Mouse (Mus musculus) lung, embryonic 14.5 days (tissue): ENCODE measurements around the gene Stk19. TPM values are rescaled to one million over a fixed set of nuclear protein-coding genes. Genes with fewer than 3 reads are reported as not detected.
"Not testable (repeated sequence)": the region's sequence is repeated elsewhere in the genome, so short reads cannot be mapped to it uniquely, and the experiment has no call there.

ENCODE experiments used
- ATAC-seq: fragments of 200-750 bp; cut with Nextera tagmentation; 2 replicates; pipeline ENCODE4 v1.8.0; 2017; ENCODE audit warnings: mild to moderate bottlenecking, moderate TSS enrichment, moderate library complexity; ENCODE audit not compliant: insufficient read depth
- DNase-seq: peaks from one replicate; pipeline ENCODE4 v3.0.0-alpha.2; 2015
- H3K27ac ChIP-seq: fragments of 300-500 bp; sonication (generic); 2 replicates; pipeline ENCODE4 v1.5.1; 2014; ENCODE audit warnings: low read depth, mild to moderate bottlenecking, moderate library complexity
- H3K27me3 ChIP-seq: fragments of 300-500 bp; sonication (generic); 2 replicates; pipeline ENCODE4 v1.6.1; 2014; ENCODE audit warnings: low read length, control low read depth; ENCODE audit not compliant: insufficient read depth
- H3K36me3 ChIP-seq: fragments of 300-500 bp; sonication (generic); 2 replicates; pipeline ENCODE4 v1.6.1; 2014; ENCODE audit warnings: control low read depth; ENCODE audit not compliant: insufficient read depth
- H3K4me1 ChIP-seq: fragments of 300-500 bp; sonication (generic); 2 replicates; pipeline ENCODE4 v1.6.1; 2014; ENCODE audit warnings: antibody characterized with exemption, control low read depth; ENCODE audit not compliant: insufficient read depth
- H3K4me2 ChIP-seq: fragments of 300-500 bp; sonication (generic); 2 replicates; pipeline ENCODE4 v1.6.1; 2014; ENCODE audit warnings: mild to moderate bottlenecking
- H3K4me3 ChIP-seq: fragments of 300-500 bp; sonication (generic); 2 replicates; pipeline ENCODE4 v1.5.1; 2014; ENCODE audit warnings: low read depth, low read length
- H3K9ac ChIP-seq: fragments of 300-500 bp; sonication (generic); 2 replicates; pipeline ENCODE4 v1.6.1; 2014
- H3K9me3 ChIP-seq: fragments of 300-500 bp; sonication (generic); 2 replicates; pipeline ENCODE4 v1.6.1; 2016; ENCODE audit warnings: low read depth, low read length, control low read depth
- CTCF ChIP-seq: IDR thresholded peaks from 2 replicates; pipeline ENCODE4 v1.5.1; 2016; ENCODE audit warnings: antibody characterized with exemption, low read depth
- WGBS: fragments of 180-500 bp; shearing (Covaris S2); extraction: QIAGEN DNeasy Blood & Tissue Kit; methylation state at CpG from one replicate; pipeline ENCODE4 v1.1.7; 2014; 5-methylcytosine and 5-hydroxymethylcytosine counted together
- polyA plus RNA-seq: library from polyadenylated mRNA; unstranded; fragments of >200 nt; fragmentation: Nextera tagmentation; extraction: Ambion mirVana; gene quantifications from 2 replicates; pipeline ENCODE4 v1.2.1, GENCODE M21; 2014

Gene Stk19
- polyA plus RNA-seq, 1 experiment from 2014 or later = 25.0 TPM

DNA sequence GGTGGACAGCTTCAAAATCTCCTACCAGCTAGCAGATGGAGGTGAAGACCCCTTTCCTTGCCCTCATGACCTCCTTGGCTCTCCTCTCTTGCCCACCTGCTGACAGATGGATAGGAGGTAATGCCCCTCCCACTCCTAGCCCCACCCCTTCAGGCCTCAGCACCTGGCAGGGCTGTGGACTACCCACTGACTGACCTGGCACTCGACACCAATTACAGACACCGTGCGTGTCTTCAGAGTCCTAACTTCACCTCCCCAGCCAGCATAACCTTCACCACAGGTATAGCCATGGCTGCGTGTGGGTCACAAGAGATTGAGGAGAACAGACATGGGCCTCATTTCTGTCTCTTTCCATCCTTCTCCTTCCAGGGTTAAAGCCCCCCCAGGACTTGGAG, 37.2 kb downstream of the Stk19 start:
- DNase-seq (no peak), ATAC-seq (no peak)
- 85% methylated on average over 4 of the region's 4 CpGs for WGBS
- Histone ChIP-seq H3K4me2 (no peak overlapping the region), H3K27ac (no peak overlapping the region), H3K9ac (no peak overlapping the region), H3K4me3 (no peak overlapping the region), H3K27me3 (no peaks in the 10 kb centered on the region), H3K36me3 (no peaks in the 10 kb centered on the region), H3K9me3 (no peaks in the 10 kb centered on the region), H3K4me1 (no peaks in the 10 kb centered on the region)
- no peak for TF ChIP-seq CTCF

DNA sequence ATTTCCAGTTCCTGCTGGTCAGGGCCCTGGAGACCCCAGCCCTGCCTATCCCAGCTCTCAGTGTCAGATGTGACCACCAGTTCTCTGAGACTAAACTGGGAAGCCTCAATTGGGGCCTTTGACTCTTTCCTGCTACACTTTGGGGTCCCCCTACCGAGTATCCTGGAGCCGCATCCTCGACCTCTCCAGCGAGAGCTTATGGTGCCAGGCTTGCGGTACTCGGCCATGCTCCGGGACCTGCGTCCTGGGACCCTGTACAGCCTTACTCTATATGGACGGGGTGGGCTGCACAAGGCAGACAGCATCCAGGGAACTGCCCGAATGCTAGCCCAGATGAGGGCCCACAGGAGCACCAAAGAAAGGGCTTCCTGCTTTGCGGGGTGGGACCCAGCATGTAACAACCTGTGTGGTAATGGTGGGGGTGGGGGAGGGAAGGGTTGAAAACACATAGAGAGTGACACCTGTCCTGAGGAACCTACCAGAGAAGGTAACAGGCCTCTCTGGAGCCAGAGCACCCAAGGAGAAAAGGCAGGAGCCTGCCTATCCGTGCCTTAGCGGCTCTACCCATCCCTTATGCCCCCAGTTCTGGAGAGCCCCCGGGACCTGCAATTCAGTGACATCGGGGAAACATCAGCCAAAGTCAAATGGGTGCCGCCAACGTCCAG, 37.7 kb downstream of the Stk19 start:
- H3K27ac ChIP-seq = no peak overlapping the region
- no peaks in the 10 kb centered on the region for H3K36me3 ChIP-seq
- DNase-seq = no peak
- WGBS = 90% methylated on average over 14 of the region's 17 CpGs
- TF ChIP-seq CTCF = no peak
- H3K4me3 ChIP-seq = no peak overlapping the region
- no peak overlapping the region for H3K4me2 ChIP-seq
- no peak for ATAC-seq
- no peaks in the 10 kb centered on the region for H3K4me1 ChIP-seq
- no peak overlapping the region for H3K9ac ChIP-seq
- H3K27me3 ChIP-seq = no peaks in the 10 kb centered on the region
- H3K9me3 ChIP-seq = no peaks in the 10 kb centered on the region

DNA sequence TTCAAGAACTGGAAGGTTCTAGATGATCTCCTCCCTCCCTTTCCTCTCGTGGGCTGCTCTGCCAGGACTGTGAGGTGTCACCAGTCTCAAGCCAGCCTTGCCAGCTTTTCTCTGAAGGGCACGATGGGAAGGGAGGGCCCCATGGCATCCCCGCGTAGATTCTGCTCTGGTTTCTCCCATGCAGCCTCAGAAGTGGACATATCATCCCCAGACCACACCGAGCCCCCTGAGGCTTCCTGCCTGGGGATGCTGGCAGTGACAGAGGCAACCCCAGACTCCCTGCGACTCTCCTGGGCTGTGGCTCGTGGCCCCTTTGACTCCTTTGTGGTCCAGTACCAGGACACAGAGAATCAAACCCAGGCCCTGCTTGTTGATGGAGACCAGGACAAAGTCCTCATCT, 38.7 kb downstream of the Stk19 start:
- WGBS = 72% methylated on average over 6 of the region's 7 CpGs
- H3K27me3 ChIP-seq, H3K9me3 ChIP-seq, H3K27ac ChIP-seq, H3K4me2 ChIP-seq, DNase-seq, H3K4me3 ChIP-seq, H3K9ac ChIP-seq, ATAC-seq, H3K36me3 ChIP-seq, H3K4me1 ChIP-seq: not testable (repeated sequence)

DNA sequence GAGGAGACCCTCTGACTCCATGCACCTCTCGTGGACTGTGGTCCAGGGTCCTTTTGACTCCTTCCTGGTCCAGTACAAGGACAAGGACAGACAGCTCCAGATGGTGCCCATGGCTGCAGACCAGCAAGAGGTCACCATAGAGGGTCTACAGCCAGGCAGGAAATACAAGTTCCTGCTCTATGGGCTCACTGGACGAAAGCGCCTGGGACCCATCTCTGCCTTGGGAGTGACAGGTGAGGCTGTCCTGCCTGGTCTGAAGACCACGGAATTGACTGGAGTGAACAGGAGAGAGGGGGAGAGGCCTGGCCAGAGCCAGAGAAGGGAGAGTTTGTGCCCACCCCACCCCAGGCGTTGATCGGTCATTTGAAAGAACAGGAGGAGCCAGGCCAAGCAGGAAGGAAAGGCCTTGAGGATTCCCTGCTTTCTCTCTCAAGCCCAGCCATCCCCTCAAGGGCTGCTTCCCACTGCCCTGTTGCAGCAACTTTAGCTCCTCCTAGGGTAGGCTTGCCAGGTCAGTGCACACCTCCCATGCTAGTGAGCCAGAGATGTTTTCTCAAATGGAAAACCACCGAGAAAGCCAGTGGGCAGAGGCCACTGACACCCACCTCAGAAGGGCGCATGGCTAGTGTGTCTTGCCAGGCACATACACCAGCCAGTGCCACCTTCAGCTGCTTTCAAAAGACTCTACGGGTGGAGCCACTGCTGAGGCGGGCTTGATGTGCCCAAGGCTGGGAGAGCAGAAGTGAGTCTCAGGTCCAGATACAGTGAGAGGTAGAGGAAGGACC, 39.3 kb downstream of the Stk19 start:
- H3K9me3 ChIP-seq, H3K4me1 ChIP-seq, H3K4me3 ChIP-seq, H3K4me2 ChIP-seq, H3K27me3 ChIP-seq, DNase-seq, H3K27ac ChIP-seq, H3K9ac ChIP-seq, ATAC-seq, H3K36me3 ChIP-seq: not testable (repeated sequence)
- 81% methylated on average over 10 of the region's 10 CpGs for WGBS

DNA sequence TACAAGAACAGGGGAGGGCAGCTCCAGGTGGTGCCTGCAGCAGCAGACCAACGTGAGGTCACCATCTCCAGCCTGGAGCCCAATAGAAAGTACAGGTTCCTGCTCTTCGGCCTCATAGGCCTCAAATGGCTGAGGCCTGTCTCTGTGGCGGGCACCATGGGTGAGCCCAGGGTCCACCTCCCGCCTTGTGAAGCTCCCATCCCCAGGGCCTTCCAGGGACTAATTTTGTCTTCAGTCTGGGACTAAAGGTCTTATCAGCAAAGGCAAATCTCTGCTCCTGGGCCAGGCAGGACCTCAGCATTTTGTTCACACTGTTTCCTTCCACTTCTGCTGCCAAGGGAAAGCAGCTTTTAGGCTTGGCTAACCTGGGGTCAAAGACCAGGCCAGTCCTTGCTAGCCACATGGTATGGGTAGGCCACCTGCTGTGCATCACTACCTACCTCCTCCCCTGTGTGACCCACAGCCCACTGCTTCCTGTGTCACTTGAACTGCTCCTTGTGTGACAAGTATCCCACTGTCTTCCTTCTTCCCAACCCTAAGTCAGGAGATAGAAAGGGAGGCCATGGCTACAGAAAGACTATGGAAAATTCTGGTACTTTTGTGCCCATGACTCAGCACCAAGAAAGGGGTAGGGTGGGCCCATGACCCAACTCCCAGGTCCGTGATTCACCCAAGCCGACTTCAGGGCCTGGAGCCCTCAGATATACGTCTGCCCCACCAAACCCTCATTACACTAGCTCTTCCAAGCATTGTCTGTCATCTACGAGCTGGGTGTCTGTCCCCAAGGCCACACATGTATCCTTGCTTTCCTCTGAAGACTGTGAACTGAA, 40.2 kb downstream of the Stk19 start:
- no peak overlapping the region for H3K27ac ChIP-seq
- H3K9ac ChIP-seq = no peak overlapping the region
- no peaks in the 10 kb centered on the region for H3K36me3 ChIP-seq
- DNase-seq (no peak), ATAC-seq (no peak)
- WGBS = 86% methylated on average over 8 of the region's 8 CpGs
- H3K27me3 ChIP-seq = no peaks in the 10 kb centered on the region
- no peaks in the 10 kb centered on the region for H3K4me1 ChIP-seq
- H3K4me3 ChIP-seq = no peak overlapping the region
- H3K9me3 ChIP-seq = no peaks in the 10 kb centered on the region
- H3K4me2 ChIP-seq = no peak overlapping the region
- no peak for TF ChIP-seq CTCF

DNA sequence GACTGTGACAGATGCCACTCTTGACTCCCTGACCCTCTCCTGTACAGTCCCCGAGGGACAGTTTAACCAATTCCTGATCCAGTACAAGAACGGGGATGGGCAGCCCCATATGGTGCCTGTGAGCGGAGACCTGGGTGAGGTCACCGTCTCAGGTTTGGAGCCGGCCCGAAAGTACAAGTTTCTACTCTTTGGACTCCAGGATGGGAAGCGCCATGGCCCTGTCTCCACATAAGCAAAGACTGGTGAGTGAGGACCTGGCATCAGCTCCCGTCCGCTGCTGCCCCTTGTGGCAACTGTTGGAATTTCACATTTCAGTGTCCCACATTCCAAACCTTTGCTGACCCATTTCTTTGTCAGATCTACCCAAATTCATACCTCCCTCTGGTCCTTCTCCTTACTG, 41.1 kb downstream of the Stk19 start:
- Histone ChIP-seq H3K4me1 (no peaks in the 10 kb centered on the region), H3K4me2 (no peak overlapping the region), H3K36me3 (no peaks in the 10 kb centered on the region), H3K27ac (no peak overlapping the region), H3K27me3 (no peaks in the 10 kb centered on the region), H3K4me3 (no peak overlapping the region), H3K9me3 (no peaks in the 10 kb centered on the region), H3K9ac (no peak overlapping the region)
- WGBS = 62% methylated on average over 9 of the region's 9 CpGs
- TF ChIP-seq CTCF = peak; percentile 61
- peak; percentile 61 for DNase-seq
- no peak for ATAC-seq

DNA sequence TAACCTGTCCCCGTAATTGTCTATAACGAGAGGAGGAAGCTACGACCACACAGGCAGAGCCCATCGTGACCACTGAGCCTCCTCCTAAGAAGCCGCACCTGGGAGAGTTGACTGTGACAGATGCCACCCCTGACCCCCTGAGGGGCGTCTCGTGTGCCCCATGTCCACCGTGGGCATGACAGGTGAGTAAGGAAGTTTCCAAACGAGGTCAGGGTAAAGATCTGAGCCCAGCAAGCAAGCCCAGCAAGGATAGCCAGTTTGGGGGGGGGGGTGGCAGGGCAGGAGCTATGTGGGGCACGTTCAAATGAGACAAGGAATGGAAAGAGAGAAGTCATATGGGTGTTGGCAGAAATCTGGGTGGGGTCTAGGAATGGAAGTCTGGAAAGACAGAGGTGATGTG, 41.7 kb downstream of the Stk19 start:
- H3K9ac ChIP-seq = no peak overlapping the region
- H3K36me3 ChIP-seq = no peaks in the 10 kb centered on the region
- H3K9me3 ChIP-seq = no peaks in the 10 kb centered on the region
- TF ChIP-seq CTCF = no peak
- no peaks in the 10 kb centered on the region for H3K4me1 ChIP-seq
- ATAC-seq (no peak), DNase-seq (no peak)
- no peak overlapping the region for H3K27ac ChIP-seq
- 81% methylated on average over 10 of the region's 10 CpGs for WGBS
- H3K4me3 ChIP-seq = no peak overlapping the region
- no peaks in the 10 kb centered on the region for H3K27me3 ChIP-seq
- H3K4me2 ChIP-seq = no peak overlapping the region
